Mouse (Mus musculus) CH12.LX (cell line): ENCODE measurements around the gene Gria2. TPM values are rescaled to one million over a fixed set of nuclear protein-coding genes. Genes with fewer than 3 reads are reported as not detected.

Source experiments
- DNase-seq: peaks from one replicate; pipeline ENCODE4 v3.0.0-alpha.2; 2013; ENCODE audit errors: extremely low read depth
- H3K27ac ChIP-seq: 2 replicates; pipeline ENCODE4 v1.5.1; 2012; ENCODE audit warnings: low read depth, mild to moderate bottlenecking, control low read depth, moderate library complexity; ENCODE audit not compliant: insufficient read depth
- H3K27me3 ChIP-seq: replicated peaks from 2 replicates; pipeline ENCODE3; 2012; ENCODE audit warnings: inconsistent platforms
- H3K36me3 ChIP-seq, 2 experiments: replicated peaks in 1 of 2; 2 replicates each; pipeline versions ENCODE3 to v1.6.1; 2012; ENCODE audit warnings: inconsistent platforms in 1 of 2, low read length in 1 of 2, mild to moderate bottlenecking in 1 of 2, mixed read lengths in 1 of 2, moderate library complexity in 1 of 2; ENCODE audit not compliant: control insufficient read depth in 1 of 2, insufficient read depth in 1 of 2
- H3K4me1 ChIP-seq, 2 experiments: 2 replicates each; pipeline ENCODE4 v1.6.1; 2012; ENCODE audit warnings: inconsistent platforms in 1 of 2, moderate library complexity in 1 of 2; ENCODE audit not compliant: insufficient read depth in 2 of 2, control insufficient read depth in 1 of 2
- H3K4me2 ChIP-seq: 2 replicates; pipeline ENCODE4 v1.6.1; 2012; ENCODE audit warnings: low read depth, mild to moderate bottlenecking, control low read depth; ENCODE audit not compliant: poor library complexity, insufficient read depth, severe bottlenecking
- H3K4me3 ChIP-seq, 3 experiments: fragments of 150-350 bp in 1 of 3; sonication (generic) in 1 of 3; replicated peaks in 1 of 3; 2 replicates each; pipeline versions ENCODE3 to v1.5.1; 2011 to 2012; ENCODE audit warnings: low read depth in 2 of 3, low read length in 2 of 3, mild to moderate bottlenecking in 2 of 3, moderate library complexity in 2 of 3, control low read depth in 1 of 3, improper control_type of control experiment in 1 of 3, inconsistent platforms in 1 of 3, mixed read lengths in 1 of 3; ENCODE audit not compliant: poor library complexity in 1 of 3
- H3K79me2 ChIP-seq: replicated peaks from 2 replicates; pipeline ENCODE4 v1.6.1; 2012; ENCODE audit warnings: mild to moderate bottlenecking, moderate library complexity; ENCODE audit not compliant: control insufficient read depth, poor library complexity, insufficient read depth, severe bottlenecking; ENCODE audit errors: extremely low read depth
- H3K9ac ChIP-seq: 2 replicates; pipeline ENCODE4 v1.6.1; 2012; ENCODE audit warnings: low read depth, mild to moderate bottlenecking, control low read depth, moderate library complexity; ENCODE audit not compliant: insufficient read depth
- H3K9me3 ChIP-seq: replicated peaks from 2 replicates; pipeline ENCODE3; 2012; ENCODE audit warnings: low read length, inconsistent platforms, mixed read lengths
- CHD1 ChIP-seq: IDR thresholded peaks from 2 replicates; pipeline ENCODE4 v1.6.1; 2012; ENCODE audit warnings: low read depth, low read length, improper control_type of control experiment, inconsistent platforms
- CTCF ChIP-seq, 2 experiments: IDR thresholded peaks in 1 of 2; conservative IDR thresholded peaks in 1 of 2; 2 replicates each; pipeline ENCODE4 v1.5.1; 2011 to 2012; ENCODE audit warnings: low read depth in 2 of 2, low read length in 2 of 2, improper control_type of control experiment in 1 of 2, inconsistent platforms in 1 of 2, mild to moderate bottlenecking in 1 of 2, moderate library complexity in 1 of 2
- ELF1 ChIP-seq: IDR thresholded peaks from 2 replicates; pipeline ENCODE4 v1.6.1; 2014; ENCODE audit warnings: low read depth, mild to moderate bottlenecking, inconsistent platforms, low read length, improper control_type of control experiment
- KAT2A ChIP-seq: IDR thresholded peaks from 2 replicates; pipeline ENCODE4 v1.6.1; 2012; ENCODE audit warnings: low read length, improper control_type of control experiment, inconsistent platforms; ENCODE audit not compliant: insufficient replicate concordance
- MAFK ChIP-seq: IDR thresholded peaks from 2 replicates; pipeline ENCODE4 v1.6.1; 2011; ENCODE audit warnings: low read length, improper control_type of control experiment; ENCODE audit not compliant: insufficient replicate concordance
- MEF2A ChIP-seq: IDR thresholded peaks from 2 replicates; pipeline ENCODE4 v1.6.1; 2014; ENCODE audit warnings: low read depth, mild to moderate bottlenecking, inconsistent platforms, low read length, improper control_type of control experiment, borderline replicate concordance
- TBP ChIP-seq: conservative IDR thresholded peaks from 2 replicates; pipeline ENCODE4 v1.6.1; 2011; ENCODE audit warnings: low read depth, low read length, improper control_type of control experiment
- TCF12 ChIP-seq: IDR thresholded peaks from 2 replicates; pipeline ENCODE4 v1.6.1; 2014; ENCODE audit warnings: low read depth, mild to moderate bottlenecking, inconsistent platforms, low read length, improper control_type of control experiment
- ZC3H11A ChIP-seq: IDR thresholded peaks from 2 replicates; pipeline ENCODE4 v1.6.1; 2012; ENCODE audit warnings: low read depth, mild to moderate bottlenecking, inconsistent platforms, low read length, improper control_type of control experiment
- dilution Hi-C: fragments of 300-500 bp; cut with MboI; formaldehyde crosslinking; loops from 2 replicates; pipeline ENCODE4 v1.14.3; 2020; ENCODE audit warnings: low sequenced_read_pairs; ENCODE audit not compliant: extremely low pct_unique_long_range_greater_than_20kb, extremely low pct_ligation_motif_present
- in situ Hi-C: fragments of 300-500 bp; cut with MboI; formaldehyde crosslinking; loops from 3 replicates; pipeline ENCODE4 v1.14.3; 2019; ENCODE audit warnings: low sequenced_read_pairs, low pct_ligation_motif_present, low pct_unique_long_range_greater_than_20kb, mixed read lengths
- polyA plus RNA-seq: library from polyadenylated mRNA; unstranded; fragments of >175 nt; gene quantifications from 2 replicates; pipeline ENCODE4 v1.2.1, GENCODE M21; 2012; ENCODE audit warnings: low read depth; ENCODE audit not compliant: insufficient read length
- total RNA-seq, 2 experiments: library from RNA; depleted of rRNA; stranded (reverse); fragments of 300-350 nt in 1 of 2; fragments of >200 nt in 1 of 2; gene quantifications; 2 replicates each; pipeline ENCODE4 v1.2.3; 2012 to 2014

Gria2 gene
- total and polyA plus RNA-seq, 3 experiments = not detected

DNA sequence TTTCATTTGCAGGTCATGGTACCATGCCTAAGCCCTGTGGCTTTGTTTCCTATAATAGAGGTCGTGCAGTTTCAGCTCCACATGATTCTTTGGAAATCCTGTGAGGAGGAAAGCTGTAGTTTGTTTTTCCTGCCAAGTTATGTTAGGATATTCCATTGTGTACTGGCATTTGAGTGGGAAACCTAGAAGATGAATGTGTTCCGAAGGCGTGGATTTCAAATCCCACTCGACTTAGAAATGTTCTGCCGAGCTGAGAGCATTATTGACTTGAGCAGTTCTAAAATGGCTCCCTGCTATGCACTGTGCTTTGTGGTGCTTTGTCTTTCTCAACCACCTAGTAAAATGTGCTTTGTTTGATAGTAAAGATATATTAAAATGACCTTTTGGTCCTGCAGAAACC lies 150.4 kb downstream of the Gria2 start:
- H3K9ac ChIP-seq = no peak overlapping the region
- in situ Hi-C loops (no loop called here), dilution Hi-C loops (no loop called here)
- no peak overlapping the region for H3K4me3 ChIP-seq
- DNase-seq = no peak
- no peak overlapping the region for H3K4me2 ChIP-seq
- no peaks in the 10 kb centered on the region for H3K4me1 ChIP-seq
- H3K79me2 ChIP-seq = no peaks in the 10 kb centered on the region
- H3K27ac ChIP-seq = no peak overlapping the region
- H3K27me3 ChIP-seq = no peaks in the 10 kb centered on the region
- H3K9me3 ChIP-seq = no peaks in the 10 kb centered on the region
- TF ChIP-seq ZC3H11A (no peak), ELF1 (no peak), TBP (no peak), CTCF (conservative IDR thresholded peaks at IDR 0.05 in 1 of 2, IDR thresholded peaks at IDR 0.05 in 1 of 2; ENCODE audit: low read depth in 2 of 2, low read length in 2 of 2) (no peak), MEF2A (no peak), MAFK (no peak), KAT2A (no peak), TCF12 (no peak), CHD1 (no peak)
- H3K36me3 ChIP-seq = no peaks in the 10 kb centered on the region

Other genes starting within 250 kb of the Gria2 start
- not detected in 2 replicates for gene Glrb, start 110.8 kb upstream of the Gria2 start, total RNA-seq (2012; rRNA removed)
- not detected in 2 replicates for gene Glrb, start 110.8 kb upstream of the Gria2 start, total RNA-seq (2014; rRNA removed)
- not detected in 2 replicates for gene Glrb, start 110.8 kb upstream of the Gria2 start, polyA plus RNA-seq
- gene Pdgfc, start 233.6 kb upstream of the Gria2 start, total RNA-seq (2012; rRNA removed) = 0.17 TPM in 1 of 2 replicates, not detected in the other
- 0.09 TPM in 1 of 2 replicates, not detected in the other for gene Pdgfc, start 233.6 kb upstream of the Gria2 start, total RNA-seq (2014; rRNA removed)
- 0.18 and 0.20 TPM in 2 replicates for gene Pdgfc, start 233.6 kb upstream of the Gria2 start, polyA plus RNA-seq